Mouse (Mus musculus): ENCODE measurements around the gene Cyp11a1. TPM values are rescaled to one million over a fixed set of nuclear protein-coding genes. Genes with fewer than 3 reads are reported as not detected.

The Cyp11a1 gene
- polyA plus RNA-seq, 1 experiment, result 0.04 TPM

DNA sequence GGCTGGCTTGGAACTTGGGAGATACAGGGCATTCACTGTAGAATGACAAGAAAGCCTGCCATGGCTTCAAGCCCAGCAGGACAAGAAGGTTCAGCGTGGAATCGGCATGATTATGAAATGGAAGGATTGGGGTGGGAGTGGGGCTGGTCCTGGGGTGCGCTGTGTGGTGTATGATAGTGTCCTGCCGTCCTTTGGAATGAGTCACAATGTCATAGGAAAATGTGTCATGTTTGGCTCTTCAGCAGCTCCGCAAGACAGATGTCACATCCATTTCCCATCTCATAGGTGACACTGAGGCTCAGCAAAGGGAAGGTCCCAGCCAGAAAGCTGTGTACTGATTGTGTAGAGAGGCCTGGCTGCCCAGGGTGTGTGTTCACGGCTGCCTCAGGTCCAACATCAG, 9.6 kb downstream of the Cyp11a1 start:
- Histone ChIP-seq H3K79me2 (ENCODE audit: control insufficient read depth, insufficient read depth) (no peaks in the 10 kb centered on the region), H3K79me3 (ENCODE audit: low read depth) (no peaks in the 10 kb centered on the region), H3K27me3 (ENCODE audit: control insufficient read depth, insufficient read depth, insufficient read length) (no peaks in the 10 kb centered on the region), H3ac (ENCODE audit: control insufficient read depth, insufficient read length, low read depth) (no peak overlapping the region), H3K36me3 (ENCODE audit: control insufficient read depth, insufficient read depth) (no peaks in the 10 kb centered on the region), H3K4me3 (ENCODE audit: insufficient read depth, poor library complexity, severe bottlenecking) (no peak overlapping the region)
- TF ChIP-seq MYOG (IDR thresholded peaks at IDR 0.05; ENCODE audit: control insufficient read depth, extremely low read depth, insufficient read length) (no peak), CTCF (IDR thresholded peaks at IDR 0.05; ENCODE audit: control insufficient read depth, insufficient read depth, insufficient read length) (no peak), MYOD1 (IDR thresholded peaks at IDR 0.05; ENCODE audit: control insufficient read depth, insufficient read length, low read depth) (no peak), FOSL1 (IDR thresholded peaks at IDR 0.05; ENCODE audit: insufficient read depth, low read length, poor library complexity, severe bottlenecking) (no peak), MAX (IDR thresholded peaks at IDR 0.05) (no peak), CEBPB (IDR thresholded peaks at IDR 0.05; ENCODE audit: low read depth) (no peak), USF1 (IDR thresholded peaks at IDR 0.05; ENCODE audit: low read depth) (no peak)

- Histone ChIP-seq H3K4me3 (ENCODE audit: insufficient read depth, poor library complexity, severe bottlenecking) (no peak overlapping the region), H3K79me3 (ENCODE audit: low read depth) (no peaks in the 10 kb centered on the region)
- TF ChIP-seq CEBPB (IDR thresholded peaks at IDR 0.05; ENCODE audit: low read depth) (no peak), USF1 (IDR thresholded peaks at IDR 0.05; ENCODE audit: low read depth) (no peak), CTCF (IDR thresholded peaks at IDR 0.05; ENCODE audit: control insufficient read depth, insufficient read depth, insufficient read length) (no peak), MAX (IDR thresholded peaks at IDR 0.05) (no peak), MYOG (IDR thresholded peaks at IDR 0.05; ENCODE audit: control insufficient read depth, extremely low read depth, insufficient read length) (no peak), FOSL1 (IDR thresholded peaks at IDR 0.05; ENCODE audit: insufficient read depth, low read length, poor library complexity, severe bottlenecking) (no peak), MYOD1 (IDR thresholded peaks at IDR 0.05; ENCODE audit: control insufficient read depth, insufficient read length, low read depth) (no peak)
These were observed 10.8 kb downstream of the Cyp11a1 start for GRCm38 (mm10) chr9:58016962-58017361.

DNA sequence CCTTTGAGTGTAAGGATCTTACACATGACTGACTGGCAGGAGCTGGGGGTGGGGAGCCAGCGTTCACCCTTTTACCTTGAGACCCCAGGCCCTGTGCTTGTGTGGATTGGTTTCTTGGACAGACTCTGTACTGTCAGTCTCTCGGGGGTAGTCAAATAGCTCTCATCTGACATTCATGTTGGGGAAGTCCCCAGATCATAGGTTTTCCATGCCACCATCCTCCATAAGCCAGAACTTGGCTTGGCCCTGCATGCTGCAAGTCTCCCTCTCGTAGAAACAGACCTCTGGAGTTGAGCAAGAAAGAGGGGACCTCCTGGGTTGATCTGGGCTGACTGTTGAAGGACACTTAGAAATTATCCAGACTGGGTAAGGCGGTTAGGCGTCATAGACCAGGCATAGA, 12.2 kb downstream of the Cyp11a1 start:
- TF ChIP-seq USF1 (IDR thresholded peaks at IDR 0.05; ENCODE audit: low read depth) (no peak), MAX (IDR thresholded peaks at IDR 0.05) (no peak), FOSL1 (IDR thresholded peaks at IDR 0.05; ENCODE audit: insufficient read depth, low read length, poor library complexity, severe bottlenecking) (no peak), CTCF (IDR thresholded peaks at IDR 0.05; ENCODE audit: control insufficient read depth, insufficient read depth, insufficient read length) (no peak), MYOD1 (IDR thresholded peaks at IDR 0.05; ENCODE audit: control insufficient read depth, insufficient read length, low read depth) (no peak), CEBPB (IDR thresholded peaks at IDR 0.05; ENCODE audit: low read depth) (no peak), MYOG (IDR thresholded peaks at IDR 0.05; ENCODE audit: control insufficient read depth, extremely low read depth, insufficient read length) (no peak)

More at GRCm38 (mm10) chr9:58016962-58017361, 10.8 kb downstream of the Cyp11a1 start:
- H3K36me3 ChIP-seq (ENCODE audit: control insufficient read depth, insufficient read depth), result no peaks in the 10 kb centered on the region
- no peak overlapping the region for H3ac ChIP-seq (ENCODE audit: control insufficient read depth, insufficient read length, low read depth)
- no peaks in the 10 kb centered on the region for H3K27me3 ChIP-seq (ENCODE audit: control insufficient read depth, insufficient read depth, insufficient read length)
- H3K79me2 ChIP-seq (ENCODE audit: control insufficient read depth, insufficient read depth), result no peaks in the 10 kb centered on the region

GRCm38 (mm10) chr9:58025995-58026394, 19.8 kb downstream of the Cyp11a1 start:
- H3K36me3 ChIP-seq (ENCODE audit: control insufficient read depth, insufficient read depth), result no peaks in the 10 kb centered on the region
- no peaks in the 10 kb centered on the region for H3K79me3 ChIP-seq (ENCODE audit: low read depth)
- no peak overlapping the region for H3ac ChIP-seq (ENCODE audit: control insufficient read depth, insufficient read length, low read depth)
- H3K27me3 ChIP-seq (ENCODE audit: control insufficient read depth, insufficient read depth, insufficient read length), result peaks cover under 1% of the 10 kb centered on the region
- no peak overlapping the region for H3K4me3 ChIP-seq (ENCODE audit: insufficient read depth, poor library complexity, severe bottlenecking)
- TF ChIP-seq FOSL1 (IDR thresholded peaks at IDR 0.05; ENCODE audit: insufficient read depth, low read length, poor library complexity, severe bottlenecking) (no peak), MAX (IDR thresholded peaks at IDR 0.05) (no peak), MYOD1 (IDR thresholded peaks at IDR 0.05; ENCODE audit: control insufficient read depth, insufficient read length, low read depth) (no peak), MYOG (IDR thresholded peaks at IDR 0.05; ENCODE audit: control insufficient read depth, extremely low read depth, insufficient read length) (no peak), USF1 (IDR thresholded peaks at IDR 0.05; ENCODE audit: low read depth) (no peak), CEBPB (IDR thresholded peaks at IDR 0.05; ENCODE audit: low read depth) (no peak), CTCF (IDR thresholded peaks at IDR 0.05; ENCODE audit: control insufficient read depth, insufficient read depth, insufficient read length) (no peak)
- H3K79me2 ChIP-seq (ENCODE audit: control insufficient read depth, insufficient read depth), result no peaks in the 10 kb centered on the region

More for the DNA sequence above, 12.2 kb downstream of the Cyp11a1 start:
- Histone ChIP-seq H3K4me3 (ENCODE audit: insufficient read depth, poor library complexity, severe bottlenecking) (no peak overlapping the region), H3K79me2 (ENCODE audit: control insufficient read depth, insufficient read depth) (no peaks in the 10 kb centered on the region), H3ac (ENCODE audit: control insufficient read depth, insufficient read length, low read depth) (no peak overlapping the region), H3K27me3 (ENCODE audit: control insufficient read depth, insufficient read depth, insufficient read length) (no peaks in the 10 kb centered on the region), H3K79me3 (ENCODE audit: low read depth) (no peaks in the 10 kb centered on the region), H3K36me3 (ENCODE audit: control insufficient read depth, insufficient read depth) (no peaks in the 10 kb centered on the region)

- H3K79me2 ChIP-seq (ENCODE audit: control insufficient read depth, insufficient read depth), result no peaks in the 10 kb centered on the region
- H3ac ChIP-seq (ENCODE audit: control insufficient read depth, insufficient read length, low read depth), result no peak overlapping the region
- H3K79me3 ChIP-seq (ENCODE audit: low read depth), result no peaks in the 10 kb centered on the region
- TF ChIP-seq MYOG (IDR thresholded peaks at IDR 0.05; ENCODE audit: control insufficient read depth, extremely low read depth, insufficient read length) (no peak), USF1 (IDR thresholded peaks at IDR 0.05; ENCODE audit: low read depth) (no peak), MAX (IDR thresholded peaks at IDR 0.05) (no peak), FOSL1 (IDR thresholded peaks at IDR 0.05; ENCODE audit: insufficient read depth, low read length, poor library complexity, severe bottlenecking) (no peak), CTCF (IDR thresholded peaks at IDR 0.05; ENCODE audit: control insufficient read depth, insufficient read depth, insufficient read length) (no peak), CEBPB (IDR thresholded peaks at IDR 0.05; ENCODE audit: low read depth) (no peak), MYOD1 (IDR thresholded peaks at IDR 0.05; ENCODE audit: control insufficient read depth, insufficient read length, low read depth) (no peak)
- no peak overlapping the region for H3K4me3 ChIP-seq (ENCODE audit: insufficient read depth, poor library complexity, severe bottlenecking)
- peaks cover 7% of the 10 kb centered on the region for H3K27me3 ChIP-seq (ENCODE audit: control insufficient read depth, insufficient read depth, insufficient read length)
- no peaks in the 10 kb centered on the region for H3K36me3 ChIP-seq (ENCODE audit: control insufficient read depth, insufficient read depth)
These were observed 21.4 kb downstream of the Cyp11a1 start for GRCm38 (mm10) chr9:58027426-58028180.

Measured in C2C12 (cell line).